Mouse (Mus musculus): ENCODE results near the gene Taf1d. TPM values are rescaled to one million over a fixed set of nuclear protein-coding genes. Genes with fewer than 3 reads are reported as not detected.

Taf1d gene
- polyA plus RNA-seq, 1 experiment, result 26.6 TPM

DNA sequence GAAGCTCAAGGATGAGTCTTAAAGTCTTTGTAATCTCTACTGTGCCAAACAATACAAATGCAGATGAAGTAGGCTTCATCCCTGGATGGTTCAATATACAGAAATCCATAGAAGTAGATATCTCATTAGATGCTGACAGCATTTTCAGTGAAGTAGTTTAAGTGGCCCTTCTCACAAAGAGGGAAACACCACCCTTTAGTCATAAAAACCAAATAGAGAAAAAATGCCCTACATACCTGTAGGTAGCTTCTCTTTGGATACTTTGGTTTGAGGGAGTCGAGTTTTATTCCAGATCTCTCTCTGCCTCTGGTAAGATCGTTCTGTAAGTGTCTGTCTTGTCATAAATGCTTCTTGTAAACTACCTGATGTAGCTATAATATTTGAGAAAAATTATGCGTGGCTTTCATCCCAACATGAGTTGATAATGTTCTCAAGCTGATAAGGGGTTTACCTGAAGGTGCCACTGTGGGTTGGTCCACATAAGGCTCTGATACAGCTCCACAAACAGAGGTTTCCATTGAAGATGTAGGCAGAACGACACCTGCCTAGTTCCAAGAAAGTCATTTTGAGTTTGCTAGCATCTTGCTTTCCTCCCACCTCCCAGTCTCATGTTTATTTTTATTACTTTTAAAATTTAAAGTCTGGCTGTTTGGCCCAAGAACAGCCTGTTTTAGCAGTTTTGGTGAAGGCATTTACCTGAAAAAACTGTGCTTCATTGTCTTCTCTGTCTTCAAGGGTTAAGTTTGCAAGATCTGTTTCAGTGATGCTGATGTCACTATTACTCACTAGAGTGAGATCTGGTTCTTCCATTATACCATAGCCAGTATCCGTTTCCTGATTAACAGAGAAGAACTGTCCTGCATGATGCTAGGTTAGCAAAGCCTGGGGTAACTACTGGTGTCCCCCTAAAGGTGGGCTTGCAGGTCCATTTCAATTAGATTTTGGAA is 11.5 kb downstream of the Taf1d start:
- no peaks in the 10 kb centered on the region for H3K27me3 ChIP-seq (ENCODE audit: control insufficient read depth, insufficient read depth, insufficient read length)
- peaks cover 63% of the 10 kb centered on the region for H3K36me3 ChIP-seq (ENCODE audit: control insufficient read depth, insufficient read depth)
- H3K4me2 ChIP-seq (ENCODE audit: low read depth), result no peak overlapping the region
- H3K79me2 ChIP-seq (ENCODE audit: control insufficient read depth, insufficient read depth), result no peaks in the 10 kb centered on the region
- H3ac ChIP-seq (ENCODE audit: control insufficient read depth, insufficient read length), result no peak overlapping the region
- TF ChIP-seq MAX (IDR thresholded peaks at IDR 0.05; ENCODE audit: low read depth) (no peak), TCF12 (IDR thresholded peaks at IDR 0.05; ENCODE audit: insufficient read depth, poor library complexity, severe bottlenecking) (no peak), TCF3 (IDR thresholded peaks at IDR 0.05; ENCODE audit: insufficient read length, low read depth) (no peak), CEBPB (IDR thresholded peaks at IDR 0.05; ENCODE audit: insufficient read depth, poor library complexity, severe bottlenecking) (no peak), POLR2AphosphoS2 (IDR thresholded peaks at IDR 0.05; ENCODE audit: insufficient read length, low read depth) (peak; percentile 38)
- H3K4me3 ChIP-seq, result no peak overlapping the region

- Histone ChIP-seq H3K79me2 (ENCODE audit: control insufficient read depth, insufficient read depth) (no peaks in the 10 kb centered on the region), H3K36me3 (ENCODE audit: control insufficient read depth, insufficient read depth) (peaks cover 63% of the 10 kb centered on the region), H3ac (ENCODE audit: control insufficient read depth, insufficient read length) (no peak overlapping the region), H3K27me3 (ENCODE audit: control insufficient read depth, insufficient read depth, insufficient read length) (no peaks in the 10 kb centered on the region), H3K4me3 (no peak overlapping the region), H3K4me2 (ENCODE audit: low read depth) (no peak overlapping the region)
- no peak for TF ChIP-seq MYOG (IDR thresholded peaks at IDR 0.05; ENCODE audit: control insufficient read depth in 1 of 3, insufficient read depth in 1 of 3, insufficient read length in 2 of 3, low read depth in 2 of 3)
- TF ChIP-seq SRF (IDR thresholded peaks at IDR 0.05; ENCODE audit: control insufficient read depth, insufficient read length, low read depth), result no peak
- TF ChIP-seq POLR2AphosphoS2 (IDR thresholded peaks at IDR 0.05; ENCODE audit: insufficient read length, low read depth), result no peak
- TF ChIP-seq MYOD1 (IDR thresholded peaks at IDR 0.05; ENCODE audit: control insufficient read depth in 1 of 3, insufficient read length in 2 of 3, low read depth in 2 of 3), result no peak
- no peak for TF ChIP-seq TCF12 (IDR thresholded peaks at IDR 0.05; ENCODE audit: insufficient read depth, poor library complexity, severe bottlenecking)
- TF ChIP-seq TCF3 (IDR thresholded peaks at IDR 0.05; ENCODE audit: insufficient read length, low read depth), result no peak
- TF ChIP-seq REST (IDR thresholded peaks at IDR 0.05; ENCODE audit: insufficient read depth, insufficient read length), result no peak
- no peak for TF ChIP-seq MAX (IDR thresholded peaks at IDR 0.05; ENCODE audit: low read depth)
- no peak for TF ChIP-seq CEBPB (IDR thresholded peaks at IDR 0.05; ENCODE audit: insufficient read depth, poor library complexity, severe bottlenecking)
- no peak for TF ChIP-seq POLR2A (IDR thresholded peaks at IDR 0.05; ENCODE audit: insufficient read length, low read depth)
- TF ChIP-seq USF1 (IDR thresholded peaks at IDR 0.05; ENCODE audit: low read depth), result no peak
- TF ChIP-seq E2F4 (IDR thresholded peaks at IDR 0.05; ENCODE audit: insufficient read depth), result no peak
These were observed 12.2 kb downstream of the Taf1d start for GRCm38 (mm10) chr9:15318170-15318742.

DNA sequence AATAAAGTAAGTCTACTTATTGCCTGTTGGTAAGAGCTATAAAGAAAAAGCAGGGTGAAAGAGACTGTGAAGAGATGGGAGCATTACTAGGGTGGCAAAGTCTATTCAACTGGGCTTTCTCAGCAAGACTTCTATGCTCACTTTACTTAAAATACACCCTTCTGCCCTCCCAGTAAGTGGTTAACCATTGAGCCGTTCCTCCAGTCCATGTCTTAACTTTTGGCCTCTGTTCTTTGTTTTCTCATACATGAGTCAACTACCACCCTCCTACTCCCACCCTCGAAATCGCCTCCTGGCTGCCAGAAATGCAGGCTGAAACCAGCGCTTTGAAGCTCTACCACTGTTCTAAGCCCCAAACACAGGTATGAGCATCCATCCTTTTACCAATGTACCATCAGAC is 31.8 kb downstream of the Taf1d start:
- Histone ChIP-seq H3K79me2 (ENCODE audit: control insufficient read depth, insufficient read depth) (no peaks in the 10 kb centered on the region), H3K36me3 (ENCODE audit: control insufficient read depth, insufficient read depth) (peaks cover 75% of the 10 kb centered on the region), H3K4me3 (no peak overlapping the region), H3K27me3 (ENCODE audit: control insufficient read depth, insufficient read depth, insufficient read length) (no peaks in the 10 kb centered on the region), H3K4me2 (ENCODE audit: low read depth) (no peak overlapping the region), H3ac (ENCODE audit: control insufficient read depth, insufficient read length) (no peak overlapping the region)
- TF ChIP-seq MYOD1 (IDR thresholded peaks at IDR 0.05; ENCODE audit: control insufficient read depth in 1 of 3, insufficient read length in 2 of 3, low read depth in 2 of 3), result no peak
- no peak for TF ChIP-seq USF1 (IDR thresholded peaks at IDR 0.05; ENCODE audit: low read depth)
- TF ChIP-seq CEBPB (IDR thresholded peaks at IDR 0.05; ENCODE audit: insufficient read depth, poor library complexity, severe bottlenecking), result no peak
- no peak for TF ChIP-seq TCF3 (IDR thresholded peaks at IDR 0.05; ENCODE audit: insufficient read length, low read depth)
- no peak for TF ChIP-seq E2F4 (IDR thresholded peaks at IDR 0.05; ENCODE audit: insufficient read depth)
- TF ChIP-seq TCF12 (IDR thresholded peaks at IDR 0.05; ENCODE audit: insufficient read depth, poor library complexity, severe bottlenecking), result no peak
- no peak for TF ChIP-seq SRF (IDR thresholded peaks at IDR 0.05; ENCODE audit: control insufficient read depth, insufficient read length, low read depth)
- no peak for TF ChIP-seq MYOG (IDR thresholded peaks at IDR 0.05; ENCODE audit: control insufficient read depth in 1 of 3, insufficient read depth in 1 of 3, insufficient read length in 2 of 3, low read depth in 2 of 3)
- no peak for TF ChIP-seq POLR2AphosphoS2 (IDR thresholded peaks at IDR 0.05; ENCODE audit: insufficient read length, low read depth)
- TF ChIP-seq POLR2A (IDR thresholded peaks at IDR 0.05; ENCODE audit: insufficient read length, low read depth), result no peak
- TF ChIP-seq MAX (IDR thresholded peaks at IDR 0.05; ENCODE audit: low read depth), result no peak
- no peak for TF ChIP-seq REST (IDR thresholded peaks at IDR 0.05; ENCODE audit: insufficient read depth, insufficient read length)

DNA sequence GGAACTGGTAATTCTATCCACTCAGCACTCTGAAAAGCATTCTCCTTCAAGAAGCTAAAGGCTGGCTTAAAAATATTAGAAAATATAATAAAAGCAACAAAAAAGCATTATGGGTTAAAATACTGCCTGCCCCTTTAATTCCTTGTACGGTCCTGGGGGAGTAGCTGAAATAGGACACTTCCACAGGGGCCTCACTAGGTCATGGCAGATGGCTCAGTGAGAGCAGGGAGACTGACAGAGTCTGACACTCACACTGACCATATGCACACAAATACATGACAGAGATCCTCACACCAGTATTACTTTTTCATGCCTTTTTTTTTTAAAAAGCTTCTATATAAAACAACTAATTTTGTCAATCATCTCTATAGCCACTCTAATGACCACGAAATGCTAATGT is 43.9 kb downstream of the Taf1d start:
- Histone ChIP-seq H3K4me2 (ENCODE audit: low read depth) (no peak overlapping the region), H3K27me3 (ENCODE audit: control insufficient read depth, insufficient read depth, insufficient read length) (no peaks in the 10 kb centered on the region), H3K79me2 (ENCODE audit: control insufficient read depth, insufficient read depth) (no peaks in the 10 kb centered on the region), H3K4me3 (no peak overlapping the region), H3ac (ENCODE audit: control insufficient read depth, insufficient read length) (no peak overlapping the region), H3K36me3 (ENCODE audit: control insufficient read depth, insufficient read depth) (peaks cover 36% of the 10 kb centered on the region)
- TF ChIP-seq CEBPB (IDR thresholded peaks at IDR 0.05; ENCODE audit: insufficient read depth, poor library complexity, severe bottlenecking) (no peak), POLR2A (IDR thresholded peaks at IDR 0.05; ENCODE audit: insufficient read length, low read depth) (no peak), MAX (IDR thresholded peaks at IDR 0.05; ENCODE audit: low read depth) (no peak), TCF12 (IDR thresholded peaks at IDR 0.05; ENCODE audit: insufficient read depth, poor library complexity, severe bottlenecking) (no peak), REST (IDR thresholded peaks at IDR 0.05; ENCODE audit: insufficient read depth, insufficient read length) (no peak), TCF3 (IDR thresholded peaks at IDR 0.05; ENCODE audit: insufficient read length, low read depth) (no peak), POLR2AphosphoS2 (IDR thresholded peaks at IDR 0.05; ENCODE audit: insufficient read length, low read depth) (no peak), SRF (IDR thresholded peaks at IDR 0.05; ENCODE audit: control insufficient read depth, insufficient read length, low read depth) (no peak), MYOD1 (IDR thresholded peaks at IDR 0.05; ENCODE audit: control insufficient read depth in 1 of 3, insufficient read length in 2 of 3, low read depth in 2 of 3) (no peak), MYOG (IDR thresholded peaks at IDR 0.05; ENCODE audit: control insufficient read depth in 1 of 3, insufficient read depth in 1 of 3, insufficient read length in 2 of 3, low read depth in 2 of 3) (no peak), E2F4 (IDR thresholded peaks at IDR 0.05; ENCODE audit: insufficient read depth) (no peak), USF1 (IDR thresholded peaks at IDR 0.05; ENCODE audit: low read depth) (no peak)

All from myocyte (in vitro differentiated cells).